Mouse (Mus musculus): ENCODE results near the gene Arhgap25.
"Not testable (repeated sequence)": the region's sequence is repeated elsewhere in the genome, so short reads cannot be mapped to it uniquely, and the experiment has no call there.

The Arhgap25 gene

GRCm38 (mm10) chr6:87503976-87504375 is 29.1 kb downstream of the Arhgap25 start:
- DNase-seq (ENCODE audit: low spot score in 2 of 2), result no peak

DNA sequence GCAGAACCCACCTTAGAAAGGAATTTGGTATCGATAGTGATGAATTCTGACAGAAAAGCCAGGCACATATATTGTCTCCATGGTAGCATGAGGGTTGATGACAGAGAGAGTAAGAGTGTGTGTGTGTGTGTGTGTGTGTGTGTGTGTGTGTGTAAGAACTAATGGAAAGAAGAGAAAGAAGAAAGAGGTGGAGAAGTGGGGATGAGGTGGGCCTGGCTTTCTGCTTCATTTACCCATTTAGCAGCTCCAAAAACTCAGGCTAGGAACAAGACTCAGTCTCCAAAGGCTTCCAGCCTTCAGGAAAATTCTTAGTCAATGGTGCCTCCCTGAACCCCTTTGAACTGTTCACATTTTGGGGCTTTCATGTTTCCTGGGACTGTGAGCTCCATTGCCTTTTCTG is 29.5 kb downstream of the Arhgap25 start:
- no peak for DNase-seq (ENCODE audit: low spot score in 2 of 2)

DNA sequence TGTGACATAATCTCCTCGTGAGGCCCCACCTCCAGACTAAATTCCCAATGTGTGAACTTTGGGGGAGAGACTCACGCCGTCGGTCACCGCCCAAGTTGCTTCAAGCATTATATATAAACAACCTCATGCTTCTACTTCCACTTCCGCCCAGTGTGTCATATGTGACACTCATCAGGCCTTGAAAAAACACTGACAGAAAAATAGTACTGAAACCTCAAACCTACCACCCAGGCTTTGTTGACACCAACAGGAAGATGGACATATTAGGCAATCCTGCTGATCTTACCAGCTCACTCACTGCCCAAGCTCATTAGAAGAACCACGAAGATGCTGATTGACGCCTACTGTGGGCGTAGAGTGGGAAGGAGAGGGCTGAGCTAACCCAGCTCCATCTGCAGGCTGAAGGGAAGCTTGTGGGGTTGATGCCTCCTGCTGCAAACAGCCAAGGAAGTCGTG is 30.2 kb downstream of the Arhgap25 start:
- peak; percentile 42 to 56 for DNase-seq (ENCODE audit: low spot score in 2 of 2)

- DNase-seq (ENCODE audit: low spot score in 2 of 2), result no peak
These were observed 30.6 kb downstream of the Arhgap25 start for GRCm38 (mm10) chr6:87502411-87502810.

GRCm38 (mm10) chr6:87500696-87501095 is 32.4 kb downstream of the Arhgap25 start:
- no peak for DNase-seq (ENCODE audit: low spot score in 2 of 2)

- DNase-seq (ENCODE audit: low spot score in 2 of 2), result no peak
These were observed 33.3 kb downstream of the Arhgap25 start for GRCm38 (mm10) chr6:87499791-87500190.

- no peak for DNase-seq (ENCODE audit: low spot score in 2 of 2)
These were observed 36.9 kb downstream of the Arhgap25 start for GRCm38 (mm10) chr6:87496143-87496542.

DNA sequence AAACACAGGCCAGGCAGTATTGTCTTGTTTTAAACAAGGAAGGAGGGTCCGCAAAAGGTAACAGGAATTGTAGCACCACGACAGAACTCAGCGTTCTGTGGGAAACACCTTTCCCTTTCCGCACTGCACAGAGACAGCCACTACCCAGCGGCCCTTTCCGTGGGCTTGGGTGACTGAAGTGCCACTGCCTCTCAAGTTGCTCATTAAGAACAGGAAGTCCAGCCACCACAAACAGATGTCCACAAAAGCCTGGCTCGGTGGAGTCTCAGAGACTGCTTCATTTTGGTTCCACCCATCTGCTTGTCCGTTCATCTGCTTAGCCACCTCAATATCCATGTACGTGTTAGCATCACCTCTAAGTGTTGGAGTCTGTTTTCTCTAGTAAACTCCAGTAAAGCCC is 38.7 kb downstream of the Arhgap25 start:
- no peak for DNase-seq (ENCODE audit: low spot score in 2 of 2)

DNA sequence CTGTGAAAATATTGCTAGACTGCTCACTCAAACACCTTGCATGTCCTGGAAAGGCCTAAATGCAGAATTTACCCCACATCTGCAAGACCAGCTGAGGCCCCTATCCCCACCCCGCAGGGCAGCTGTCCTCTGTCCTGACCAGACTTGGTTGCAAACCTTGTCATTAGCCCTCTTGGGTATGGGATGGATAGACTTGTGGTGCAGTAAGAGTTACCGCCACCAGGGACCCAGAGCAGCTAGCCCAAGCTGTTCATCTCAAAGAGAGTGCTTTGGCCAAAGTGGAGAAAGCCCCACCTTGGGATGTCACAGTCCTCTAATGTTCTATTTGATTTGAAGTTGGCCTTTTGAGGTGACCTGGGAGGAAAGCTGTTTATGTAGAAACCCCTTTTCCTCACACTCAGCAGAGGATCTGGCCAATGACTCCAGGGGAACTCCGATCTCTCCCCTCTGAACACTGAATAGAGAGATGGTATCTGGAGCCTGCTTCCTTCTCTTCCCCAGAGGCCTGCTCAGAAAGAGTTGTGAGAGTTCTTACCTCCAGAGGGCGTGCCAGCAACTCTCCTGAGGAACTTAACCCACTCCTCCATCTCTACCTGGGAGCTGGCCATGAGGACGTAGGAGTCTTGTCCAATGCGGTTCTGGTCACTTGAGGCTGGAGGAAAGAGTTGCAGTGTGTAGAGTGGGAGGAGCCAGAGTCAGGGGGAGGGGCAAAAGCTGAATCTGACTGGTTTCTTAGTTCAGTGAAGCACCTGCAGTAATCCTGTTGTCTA is 45.2 kb downstream of the Arhgap25 start:
- DNase-seq (ENCODE audit: low spot score in 2 of 2), result no peak

GRCm38 (mm10) chr6:87484806-87485205 is 48.3 kb downstream of the Arhgap25 start:
- no peak for DNase-seq (ENCODE audit: low spot score in 2 of 2)

GRCm38 (mm10) chr6:87483900-87484289 is 49.2 kb downstream of the Arhgap25 start:
- DNase-seq (ENCODE audit: low spot score in 2 of 2), result peak; percentile 22 to 25

DNA sequence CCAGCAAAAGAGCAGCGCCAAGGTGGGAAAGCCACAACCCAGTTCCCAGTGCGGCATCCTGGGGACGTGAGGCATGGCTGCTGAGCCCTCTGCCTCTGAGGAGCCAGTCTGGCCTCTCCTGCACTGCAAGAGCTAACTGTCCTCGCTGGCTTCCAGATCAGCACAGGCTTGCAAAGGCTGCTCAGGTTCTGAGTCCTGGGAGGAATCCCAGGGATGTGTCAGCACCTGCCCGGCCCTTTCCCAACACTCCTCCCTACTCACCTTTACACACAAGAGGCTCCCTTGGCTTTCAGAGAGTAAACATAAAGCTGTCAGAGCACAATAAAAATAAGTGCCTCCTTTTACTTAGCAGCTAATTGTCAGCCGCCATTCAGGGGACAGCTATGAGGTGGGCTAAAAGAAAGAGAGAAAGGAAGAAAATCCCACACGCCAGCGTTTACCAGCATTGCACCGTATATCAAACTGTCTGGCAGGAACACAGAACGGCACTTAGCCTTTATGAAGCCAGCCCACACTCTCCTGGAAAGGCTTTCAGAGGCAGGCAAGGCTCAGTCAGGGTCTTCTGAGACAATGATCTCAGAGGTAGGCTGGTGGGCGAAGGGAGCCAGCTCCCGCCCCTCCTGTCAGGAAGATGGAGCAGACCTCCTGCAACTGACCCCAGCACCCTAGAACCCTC is 49.7 kb downstream of the Arhgap25 start:
- DNase-seq (ENCODE audit: low spot score in 2 of 2), result no peak

- no peak for DNase-seq (ENCODE audit: low spot score in 2 of 2)
These were observed 53.6 kb downstream of the Arhgap25 start for GRCm38 (mm10) chr6:87479291-87479999.

GRCm38 (mm10) chr6:87478847-87479246 is 54.2 kb downstream of the Arhgap25 start:
- no peak for DNase-seq (ENCODE audit: low spot score in 2 of 2)

- DNase-seq (ENCODE audit: low spot score in 2 of 2), result no peak
These were observed 57.8 kb downstream of the Arhgap25 start for GRCm38 (mm10) chr6:87475223-87475622.

DNA sequence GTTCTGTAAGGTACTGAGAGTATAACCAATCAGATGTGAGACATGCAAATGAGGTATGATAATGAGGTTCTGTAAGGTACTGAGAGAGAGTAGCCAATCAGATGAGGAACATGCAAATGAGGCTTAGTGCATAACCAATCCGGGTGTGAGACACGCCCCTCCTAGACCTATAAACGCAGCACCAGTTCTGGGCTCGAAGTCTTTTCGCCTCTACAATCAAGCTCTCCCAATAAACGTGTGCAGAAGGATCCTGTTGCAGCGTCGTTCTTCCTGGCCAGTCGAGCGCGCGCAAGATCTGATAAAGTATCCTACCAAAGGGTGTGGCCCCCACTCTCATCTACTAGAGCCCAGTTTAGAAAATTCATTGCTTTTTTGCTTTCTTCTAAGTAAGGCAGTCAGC is 63.0 kb downstream of the Arhgap25 start:
- DNase-seq (ENCODE audit: low spot score in 2 of 2), result not testable (repeated sequence)

GRCm38 (mm10) chr6:87468372-87468771 is 64.7 kb downstream of the Arhgap25 start:
- no peak for DNase-seq (ENCODE audit: low spot score in 2 of 2)

DNA sequence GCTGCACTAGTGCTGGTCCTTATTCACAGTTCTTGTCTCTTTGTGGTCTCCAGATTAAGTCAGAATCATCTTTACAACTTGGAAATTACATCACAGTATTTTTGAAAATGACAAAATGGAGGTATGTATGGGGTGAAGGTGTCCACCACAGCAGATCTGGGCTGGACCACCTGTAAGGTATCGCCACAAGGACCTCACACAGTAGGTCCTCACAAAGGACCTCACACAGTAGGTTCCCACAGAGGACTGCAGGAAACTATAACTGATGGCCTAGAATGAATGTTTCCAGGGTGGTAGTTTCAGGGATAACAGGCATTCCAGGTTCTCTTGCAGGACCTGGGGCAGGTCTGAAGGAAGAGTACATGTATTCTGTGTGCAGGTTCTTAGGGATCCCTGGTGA is 65.7 kb downstream of the Arhgap25 start:
- DNase-seq (ENCODE audit: low spot score in 2 of 2), result no peak

- DNase-seq (ENCODE audit: low spot score in 2 of 2), result peak; percentile 55 to 57
These were observed 66.8 kb downstream of the Arhgap25 start for GRCm38 (mm10) chr6:87466221-87466620.

GRCm38 (mm10) chr6:87455507-87455906 is 77.6 kb downstream of the Arhgap25 start:
- no peak for DNase-seq (ENCODE audit: low spot score in 2 of 2)

- no peak for DNase-seq (ENCODE audit: low spot score in 2 of 2)
These were observed 81.3 kb downstream of the Arhgap25 start for GRCm38 (mm10) chr6:87451771-87452170.

GRCm38 (mm10) chr6:87451016-87451415 is 82.0 kb downstream of the Arhgap25 start:
- peak; percentile 40 to 50 for DNase-seq (ENCODE audit: low spot score in 2 of 2)

GRCm38 (mm10) chr6:87449534-87449933 is 83.5 kb downstream of the Arhgap25 start:
- DNase-seq (ENCODE audit: low spot score in 2 of 2), result no peak

Data from right cerebral cortex, adult 2 months (tissue).